Mouse (Mus musculus): ENCODE results near the gene Rcan1.

GRCm38 (mm10) chr16:92451516-92452072, 19.1 kb downstream of the Rcan1 start:
- TF ChIP-seq GATA1 (IDR thresholded peaks at IDR 0.05; ENCODE audit: borderline replicate concordance, low read length) = no peak
- TF ChIP-seq FLI1 (IDR thresholded peaks at IDR 0.05; ENCODE audit: low read length) = no peak
